Mouse (Mus musculus) cerebellum, postnatal 36 days (tissue): ENCODE results near the gene Snx22.

Experiments
- DNase-seq, 2 experiments: peaks; one replicate each; pipeline ENCODE4 v3.0.0; 2021 to 2022; ENCODE audit warnings: mixed read lengths in 2 of 2

Gene Snx22

DNA sequence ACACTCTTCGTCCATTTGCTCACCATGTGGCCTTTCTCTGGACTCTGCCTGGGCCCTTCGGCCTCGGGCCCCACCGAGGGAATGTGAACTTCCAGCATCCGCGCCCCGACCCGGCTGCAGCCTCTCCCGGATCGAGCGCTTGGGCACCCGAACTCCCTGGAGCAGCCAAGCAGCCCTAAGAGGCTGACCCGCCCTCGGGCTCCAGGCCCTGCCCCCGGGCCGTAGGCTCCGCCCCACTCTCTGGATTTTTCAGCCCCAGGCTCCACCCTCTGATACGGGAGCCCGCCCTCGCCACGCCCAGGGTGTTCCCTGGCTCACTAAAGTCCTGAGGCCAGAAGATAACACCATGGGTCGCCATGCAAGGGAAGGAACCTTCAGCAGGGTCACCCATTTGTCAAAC, at the start of gene Snx22:
TSS of gene Snx22 (minus strand) at position 137 of the 400 bp plus-strand sequence.
- DNase-seq: peak; percentile 78 to 85

DNA sequence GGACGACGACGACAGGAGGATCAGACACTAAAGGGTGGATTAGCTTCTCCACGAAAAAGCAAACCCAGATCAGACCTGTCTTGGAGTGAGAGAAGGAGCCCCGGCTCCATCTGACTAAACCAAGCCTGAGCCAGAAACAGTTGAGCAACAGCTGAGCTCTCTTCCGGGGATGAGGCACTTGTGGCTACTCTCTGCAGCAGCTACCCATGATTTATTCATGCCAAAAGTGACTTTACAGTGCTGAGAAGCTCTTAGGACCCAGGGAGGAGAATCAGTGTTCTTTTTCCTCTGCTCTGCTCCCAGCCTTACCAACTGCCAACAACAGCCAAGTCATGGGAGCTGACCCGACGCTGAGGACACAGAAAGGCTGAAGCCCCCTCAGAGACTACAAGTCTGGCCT, 47.4 kb upstream of the Snx22 start:
- no peak for DNase-seq

DNA sequence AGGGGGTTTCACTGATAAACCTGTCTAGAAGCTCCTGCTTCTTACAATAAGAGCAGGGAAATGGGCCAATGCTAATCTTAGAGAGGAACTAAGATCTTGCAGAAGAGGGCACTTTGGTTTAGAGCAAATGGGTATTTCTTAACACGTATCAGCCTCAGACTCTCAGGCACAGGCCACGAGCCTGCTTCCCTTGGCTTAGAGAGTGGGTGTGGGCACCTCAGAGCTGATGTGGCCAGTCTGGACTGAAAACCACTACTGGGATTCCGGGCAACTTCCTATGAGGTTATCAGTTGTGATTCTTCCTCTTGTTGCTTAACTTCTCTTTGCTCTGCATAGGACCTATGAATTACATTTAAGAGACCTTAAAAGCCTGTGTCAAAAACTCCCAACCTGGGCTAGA, 44.8 kb upstream of the Snx22 start:
- no peak for DNase-seq

DNA sequence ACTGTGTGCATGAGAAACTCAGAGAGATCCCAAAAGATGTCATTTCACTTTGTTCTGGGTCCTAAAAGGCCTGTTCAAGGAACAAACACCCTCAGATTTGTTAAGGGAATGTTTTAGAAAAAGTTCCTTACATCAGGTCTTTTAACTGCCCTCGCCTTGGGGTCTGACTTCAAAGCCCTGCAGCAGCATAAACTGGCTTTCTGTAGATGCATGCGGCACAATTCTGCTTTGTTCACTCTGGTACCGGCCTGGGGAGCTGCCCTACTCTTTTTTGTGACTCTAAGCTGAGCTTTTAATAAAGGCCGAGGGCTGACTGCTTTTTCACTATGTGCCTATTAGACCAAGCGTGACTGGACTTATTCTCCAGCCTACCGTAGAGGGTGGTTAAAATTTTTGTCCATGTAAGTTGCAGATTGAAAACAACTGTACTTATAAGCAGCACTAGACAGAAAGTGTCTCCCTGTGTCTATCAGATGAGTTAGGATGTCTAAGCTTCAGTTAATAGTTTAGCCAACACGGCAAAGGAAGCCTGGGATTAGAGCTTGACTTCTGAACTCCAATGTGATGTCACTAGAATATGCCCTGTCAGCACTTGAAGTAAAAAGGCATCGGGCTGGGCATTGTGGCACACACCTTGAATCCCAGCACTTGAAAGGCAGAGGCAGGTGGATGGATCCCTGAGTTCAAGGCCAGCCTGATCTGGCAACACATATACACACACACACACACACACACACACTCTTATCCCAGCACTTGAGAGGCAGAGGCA, 41.3 kb upstream of the Snx22 start:
- DNase-seq: no peak

DNA sequence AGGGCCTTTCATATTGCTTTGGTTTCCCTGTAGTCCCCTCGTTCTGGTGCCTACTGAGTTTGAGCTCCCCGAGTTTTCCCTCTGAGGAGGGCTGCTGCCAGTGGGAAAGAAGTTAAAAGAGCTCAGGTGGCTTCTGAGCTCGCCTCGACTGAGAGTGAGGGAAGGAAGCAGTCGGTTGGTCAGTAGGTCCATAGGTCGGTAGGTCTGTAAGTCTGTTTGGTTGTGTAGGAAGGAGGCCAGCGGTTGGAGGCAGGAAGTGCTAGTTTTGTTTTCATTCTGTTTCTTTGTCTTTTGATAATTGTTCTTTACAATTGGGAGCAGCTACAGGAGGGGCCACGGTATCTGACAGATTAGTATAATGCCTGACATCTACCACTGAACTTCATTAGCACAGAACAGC, 40.6 kb upstream of the Snx22 start:
- no peak for DNase-seq

DNA sequence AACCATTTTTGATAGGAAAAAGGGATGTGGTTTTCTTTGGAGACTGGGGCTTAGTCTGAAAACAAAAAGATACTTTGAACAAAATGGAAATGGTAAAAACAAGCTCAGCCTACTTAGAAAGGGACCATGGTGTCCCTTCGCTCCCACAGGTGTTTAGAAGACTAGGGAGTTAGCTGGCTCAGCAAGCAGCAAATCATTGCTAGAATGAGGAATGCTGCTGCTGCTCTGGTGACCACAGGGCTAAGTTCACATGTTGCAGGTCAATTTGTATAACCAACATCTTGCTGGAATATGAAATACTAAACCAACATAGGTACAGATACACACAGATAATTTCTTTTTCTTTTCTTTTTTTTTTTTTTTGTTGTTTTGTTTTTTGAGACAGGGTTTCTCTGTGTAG, 40.1 kb upstream of the Snx22 start:
- no peak for DNase-seq

DNA sequence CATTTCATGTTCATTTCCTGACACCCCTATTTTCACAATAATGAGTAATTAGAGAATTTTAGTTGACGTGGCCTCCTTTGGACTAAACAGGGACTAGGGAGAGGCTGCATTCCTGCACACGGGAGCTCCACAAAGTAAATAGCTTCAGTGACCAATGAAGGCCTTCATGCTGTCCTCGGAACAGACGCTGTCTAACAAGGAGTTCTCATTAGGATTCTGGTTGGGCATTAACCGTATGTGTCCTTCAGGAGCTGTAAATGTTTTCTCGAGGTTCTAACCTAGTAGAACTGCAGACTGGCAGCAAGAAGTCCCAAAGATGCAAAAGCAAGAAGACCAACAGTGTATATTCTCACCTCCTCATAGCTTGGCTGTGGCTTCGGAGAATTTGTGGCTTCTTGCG, 35.6 kb upstream of the Snx22 start:
- no peak for DNase-seq

DNA sequence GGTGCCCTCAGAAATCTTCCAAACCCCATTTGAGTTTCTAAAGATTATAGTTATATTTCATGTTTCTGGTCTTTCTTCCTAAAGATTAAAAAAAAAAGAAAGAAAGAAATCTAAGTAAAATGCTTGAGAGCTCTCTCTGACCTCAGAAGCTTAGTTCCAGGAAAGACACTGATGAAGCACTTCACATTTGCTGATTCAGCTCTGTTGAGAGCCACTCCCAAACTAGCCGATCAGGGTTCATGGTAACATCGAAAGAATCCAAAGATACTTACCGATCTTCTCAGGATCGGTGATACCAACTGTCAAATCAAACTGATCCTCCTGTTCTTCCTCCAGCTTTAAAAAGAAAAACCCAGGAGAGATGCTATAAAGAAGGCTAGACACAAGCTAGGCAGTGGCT, 35.1 kb upstream of the Snx22 start:
- DNase-seq: no peak

DNA sequence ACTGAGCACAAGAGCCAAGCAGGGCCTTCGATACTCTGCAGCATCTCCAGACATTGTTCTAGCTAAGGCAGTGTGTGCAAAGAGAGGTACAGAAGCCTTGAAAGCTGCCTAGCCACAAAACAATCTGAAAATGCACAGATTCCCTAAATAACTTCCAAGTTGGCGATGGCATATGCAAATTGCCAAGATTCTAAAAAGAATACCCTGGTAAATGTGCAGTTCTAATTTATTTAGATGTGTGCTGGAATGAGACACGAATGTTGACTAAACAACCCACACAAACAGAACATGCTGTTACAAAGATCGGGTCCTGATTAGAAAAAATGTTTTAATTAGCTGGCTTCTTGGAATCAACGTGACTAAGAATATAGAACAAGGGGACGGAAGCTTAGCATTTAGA, 33.1 kb upstream of the Snx22 start:
- DNase-seq: no peak

DNA sequence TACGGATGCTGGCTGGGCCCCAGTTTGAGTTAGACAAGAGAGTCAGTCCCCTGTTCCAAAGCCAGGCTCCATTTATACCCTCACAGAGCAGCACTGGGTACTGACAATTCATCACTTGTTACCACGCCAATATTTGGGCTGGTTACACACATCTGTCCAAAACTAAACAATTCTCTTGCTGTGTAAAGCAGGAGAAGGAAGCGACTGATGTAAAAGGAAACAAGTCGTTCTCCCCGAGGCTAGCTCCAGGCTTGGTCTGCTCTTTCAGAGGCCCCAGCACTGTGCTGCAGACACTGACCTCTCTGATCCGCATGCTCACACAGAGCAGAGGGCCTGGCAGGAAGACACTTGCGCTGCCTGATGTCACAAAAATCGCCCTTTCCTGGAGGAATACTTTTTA, 32.1 kb upstream of the Snx22 start:
- DNase-seq: no peak

DNA sequence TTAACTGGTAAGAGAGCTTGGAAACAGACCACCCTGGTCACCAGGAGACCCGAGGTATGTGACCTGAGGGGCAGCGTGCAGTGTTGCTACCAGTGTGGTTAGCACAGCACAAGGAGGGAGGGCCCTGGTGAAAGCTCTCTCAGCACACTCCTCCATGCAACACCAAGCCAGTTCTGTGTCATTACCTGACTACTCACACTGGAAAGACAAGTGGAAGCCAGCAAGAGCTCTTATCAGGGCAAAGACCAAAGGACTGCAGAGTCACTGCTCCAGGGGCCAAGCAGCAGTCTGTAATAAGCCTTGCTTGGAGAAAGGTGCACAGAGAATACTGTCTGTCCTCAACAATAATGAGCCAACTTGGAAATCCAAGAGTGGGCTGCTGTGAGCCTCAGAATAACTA, 23.1 kb upstream of the Snx22 start:
- DNase-seq: no peak

DNA sequence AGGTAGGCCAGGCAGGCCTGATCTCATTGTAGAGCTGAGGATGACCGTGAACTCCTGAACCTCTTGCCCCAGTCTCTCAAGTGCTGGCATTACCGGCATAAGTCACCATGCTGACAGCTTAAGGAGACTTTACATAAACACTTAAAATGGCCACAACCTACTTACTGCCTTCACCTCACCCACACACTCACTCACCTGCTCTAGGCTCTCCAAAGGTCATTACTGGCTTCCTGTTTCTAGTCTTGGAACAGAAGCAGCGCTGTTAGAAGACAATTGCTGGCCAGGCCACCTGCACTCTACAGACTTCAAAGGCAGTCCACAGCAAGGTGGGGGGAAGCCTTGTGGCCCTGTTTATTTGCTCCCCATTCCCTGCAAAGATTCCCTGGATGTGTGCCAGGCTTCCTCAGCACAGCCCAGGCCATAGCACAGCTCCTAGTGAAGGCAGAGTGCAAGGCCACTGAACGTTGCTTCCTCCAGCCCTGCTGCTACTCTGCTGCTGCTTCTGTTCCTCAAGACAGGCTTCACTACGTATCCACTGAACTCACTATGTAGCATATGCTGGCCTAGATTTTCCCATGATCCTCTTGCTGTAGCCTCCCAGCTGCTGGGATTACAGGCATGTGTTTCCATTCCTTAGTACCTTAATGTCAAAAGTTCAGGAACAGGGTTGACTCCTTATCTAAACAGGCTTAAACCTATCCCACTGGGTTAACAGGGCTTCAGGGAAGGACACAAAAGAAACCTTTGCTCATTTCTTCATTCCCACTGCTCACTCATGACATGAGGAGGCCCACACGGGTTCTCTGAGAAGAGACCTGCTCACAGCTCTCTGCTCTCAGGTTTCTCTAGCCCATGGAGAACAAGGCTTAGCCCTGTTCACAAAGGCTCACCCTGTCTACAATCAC, 22.1 kb upstream of the Snx22 start:
- DNase-seq: no peak

DNA sequence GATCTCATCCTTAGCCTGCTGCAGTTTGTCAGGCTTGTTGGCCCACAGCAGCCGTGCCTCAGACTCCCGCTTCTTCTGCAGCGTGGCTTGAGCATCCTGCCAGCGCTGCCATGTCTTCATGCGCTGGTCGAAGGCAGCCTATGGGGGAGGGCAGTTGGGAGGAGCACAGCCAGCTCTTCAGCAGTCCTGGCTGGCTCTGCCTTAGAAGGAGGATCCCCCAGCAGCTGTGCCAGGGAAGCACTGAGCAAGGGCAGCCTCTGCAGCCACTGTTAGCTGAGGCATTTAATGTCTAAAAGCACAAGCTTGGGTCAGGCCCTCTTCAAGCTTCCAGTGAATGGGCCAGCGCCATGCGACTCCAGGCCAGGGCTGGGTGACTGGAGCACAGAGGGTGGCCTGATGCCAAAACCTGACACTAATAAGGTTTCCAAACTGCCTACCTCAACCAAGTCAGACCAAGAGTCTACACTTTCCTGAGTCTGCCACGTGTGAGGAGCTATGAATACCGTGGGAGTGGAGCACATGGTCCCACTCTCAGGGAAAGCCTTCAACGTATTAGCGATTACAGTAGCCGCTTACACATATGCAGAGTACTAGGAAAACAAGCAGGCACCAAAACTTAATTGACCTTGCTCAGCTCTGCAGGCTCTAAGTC, 21.2 kb upstream of the Snx22 start:
- DNase-seq: no peak

DNA sequence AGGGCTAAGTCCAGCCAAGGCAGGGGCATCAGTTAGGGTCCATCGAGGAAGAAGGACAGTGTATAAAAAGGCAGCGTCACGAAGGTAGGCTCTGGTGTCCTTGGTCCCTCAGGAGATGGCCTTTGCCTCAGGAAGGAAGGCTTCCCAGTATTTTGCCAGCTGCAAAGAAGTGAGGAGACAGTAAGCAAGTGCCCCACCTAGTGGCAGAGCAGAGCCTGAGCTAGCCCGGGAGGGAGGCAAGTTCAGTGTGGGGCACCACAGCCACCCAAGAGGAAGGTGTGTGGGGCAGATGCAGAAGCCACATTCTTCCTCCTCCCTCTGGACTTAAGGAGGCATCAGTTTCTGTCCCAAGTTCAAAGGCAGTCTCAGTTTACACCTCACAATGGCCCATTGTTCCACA, 18.9 kb upstream of the Snx22 start:
- DNase-seq: peak; percentile 45 to 53

DNA sequence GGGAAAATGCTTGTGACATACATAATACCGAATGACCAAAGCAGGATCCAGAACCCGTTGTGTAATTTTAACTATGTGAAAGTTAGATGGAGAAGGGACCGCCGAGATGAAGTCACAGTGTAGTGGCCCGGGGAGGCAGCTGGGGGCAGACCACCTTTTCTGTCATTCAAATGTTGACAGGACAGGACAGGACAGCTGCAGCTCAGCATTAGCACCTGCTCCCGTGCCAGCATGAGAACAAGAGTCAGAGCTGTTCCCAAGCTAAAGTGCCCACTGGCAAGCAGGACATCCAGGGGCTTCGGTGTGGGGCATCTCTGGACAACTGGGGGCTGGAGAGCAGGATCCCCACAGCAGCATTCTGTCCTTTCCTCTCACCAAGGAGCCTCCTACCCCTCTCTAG, 17.5 kb upstream of the Snx22 start:
- no peak for DNase-seq

DNA sequence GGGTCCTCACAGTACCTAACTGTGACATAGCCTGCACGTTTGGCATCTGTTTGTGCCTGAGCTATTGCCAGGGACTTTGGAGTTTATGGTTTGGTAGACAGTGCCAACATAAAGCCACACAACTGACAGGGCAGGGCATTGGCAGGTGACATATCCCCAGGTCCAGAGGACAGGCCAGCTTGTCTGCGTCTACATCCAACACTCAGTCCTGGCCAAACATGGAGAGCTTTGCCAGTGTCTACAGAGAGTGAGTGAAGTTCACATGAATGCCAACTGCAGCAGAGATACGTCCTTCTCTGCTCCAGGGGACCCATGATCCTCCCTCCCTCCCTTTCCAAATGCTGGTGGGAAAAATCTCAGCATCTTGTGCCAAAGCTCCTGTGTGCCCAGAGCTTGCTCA, 14.7 kb upstream of the Snx22 start:
- DNase-seq: no peak

DNA sequence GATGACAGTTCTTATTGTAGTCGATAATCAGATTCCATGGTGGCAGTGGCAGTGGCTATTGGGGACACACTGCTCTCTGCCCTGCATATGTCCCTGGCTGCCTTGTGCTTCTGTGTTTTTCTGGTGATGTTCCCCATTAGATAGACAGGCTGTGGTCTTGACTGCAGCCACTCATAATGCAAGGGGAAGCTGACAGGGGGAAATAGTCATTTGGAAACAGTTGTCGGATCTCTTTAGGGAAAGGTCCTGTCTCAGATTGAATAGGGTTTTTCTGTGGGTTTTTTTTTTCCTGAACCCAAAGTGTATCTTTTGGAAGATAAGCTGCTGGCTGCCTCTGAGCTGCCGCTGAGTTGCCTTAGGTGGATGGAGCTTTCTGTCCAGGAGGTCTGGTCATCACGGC, 12.5 kb upstream of the Snx22 start:
- no peak for DNase-seq

DNA sequence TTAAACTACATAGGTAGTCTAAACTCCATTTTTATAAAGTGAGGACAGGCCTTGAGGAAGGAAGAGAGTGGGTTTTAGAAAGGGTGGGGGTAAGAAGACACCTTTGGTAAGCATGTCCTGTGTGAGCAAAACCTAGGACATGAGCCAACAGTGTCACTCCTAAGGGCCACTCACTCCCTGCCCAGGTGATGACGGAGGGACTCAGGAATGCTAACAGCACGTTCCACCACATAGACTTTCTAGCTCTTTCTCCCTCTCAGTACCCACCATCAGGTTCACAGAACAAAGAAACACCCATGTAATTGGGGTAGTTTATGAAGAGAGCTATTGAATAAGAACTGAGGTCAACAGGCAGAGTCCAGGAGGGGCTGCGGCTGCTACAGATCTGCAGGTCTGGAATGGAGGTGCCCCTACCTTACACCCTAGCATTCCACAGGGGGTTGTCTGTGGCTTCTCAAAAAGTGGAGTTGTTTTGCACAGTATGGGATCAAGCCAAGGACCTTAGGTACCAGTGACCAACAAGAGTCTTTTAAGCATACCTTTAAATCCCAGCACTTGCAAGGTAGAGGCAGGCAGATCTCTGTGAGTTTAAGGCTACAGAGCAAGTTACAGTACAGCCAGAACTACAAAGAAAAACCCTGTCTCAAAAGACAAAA, 11.4 kb upstream of the Snx22 start:
- no peak for DNase-seq

DNA sequence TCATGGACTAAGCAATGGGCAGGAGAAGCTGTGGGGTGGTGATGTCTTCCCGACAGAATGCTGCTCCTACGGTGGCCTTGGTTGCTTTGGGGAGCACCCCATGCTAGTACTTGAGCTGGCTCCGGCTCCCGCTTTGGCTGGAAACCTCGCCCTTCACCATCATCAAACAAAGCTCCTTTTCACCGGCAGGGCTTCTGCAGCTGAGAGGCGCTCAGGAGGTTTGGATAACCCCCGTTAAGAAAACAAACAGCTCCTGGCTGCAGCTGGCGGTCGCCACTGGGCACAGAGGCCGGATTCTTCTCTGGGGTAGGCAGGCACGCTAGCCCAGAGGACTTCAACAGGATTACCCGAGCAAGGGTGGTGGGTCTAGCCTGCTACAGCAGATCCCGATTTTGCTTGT, 9.0 kb upstream of the Snx22 start:
- no peak for DNase-seq

DNA sequence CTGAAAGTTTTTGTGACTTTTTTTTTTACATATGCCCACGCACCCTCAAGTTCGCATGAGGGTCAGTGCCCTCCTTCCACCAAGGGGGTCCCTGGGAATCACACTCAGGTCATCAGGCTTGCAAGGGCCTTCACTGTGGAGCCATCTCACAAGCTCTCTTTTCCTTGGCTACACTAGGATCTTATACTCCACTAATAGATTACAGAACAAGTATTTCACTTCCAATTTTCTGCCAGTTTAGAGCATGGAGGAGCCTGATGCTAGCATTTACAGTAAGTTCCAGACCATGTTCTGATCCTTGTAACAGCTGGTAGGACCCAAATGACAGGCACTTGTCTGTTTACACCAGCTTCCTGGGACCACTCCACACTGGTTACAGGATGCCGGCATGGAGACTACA, 8.6 kb upstream of the Snx22 start:
- no peak for DNase-seq

DNA sequence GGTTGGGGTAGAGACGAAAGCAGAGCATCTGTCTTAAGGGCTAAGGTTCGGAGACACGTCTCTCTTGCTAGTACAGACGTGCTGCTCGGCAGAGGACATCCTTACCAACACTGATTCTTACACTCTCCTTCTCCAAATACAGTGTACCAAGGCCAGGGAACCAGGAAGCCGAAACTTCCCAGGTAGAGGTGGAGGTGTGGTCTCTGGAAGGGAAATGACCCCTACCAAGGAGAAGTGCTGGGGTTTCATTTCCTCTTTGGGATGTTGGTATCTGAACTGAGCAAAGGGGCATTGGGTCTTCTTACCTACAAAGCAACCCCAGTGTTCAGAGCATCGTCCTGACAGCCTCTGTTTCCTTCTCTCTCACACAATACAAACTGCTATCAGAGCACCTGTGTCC, 3.2 kb upstream of the Snx22 start:
- DNase-seq: no peak

DNA sequence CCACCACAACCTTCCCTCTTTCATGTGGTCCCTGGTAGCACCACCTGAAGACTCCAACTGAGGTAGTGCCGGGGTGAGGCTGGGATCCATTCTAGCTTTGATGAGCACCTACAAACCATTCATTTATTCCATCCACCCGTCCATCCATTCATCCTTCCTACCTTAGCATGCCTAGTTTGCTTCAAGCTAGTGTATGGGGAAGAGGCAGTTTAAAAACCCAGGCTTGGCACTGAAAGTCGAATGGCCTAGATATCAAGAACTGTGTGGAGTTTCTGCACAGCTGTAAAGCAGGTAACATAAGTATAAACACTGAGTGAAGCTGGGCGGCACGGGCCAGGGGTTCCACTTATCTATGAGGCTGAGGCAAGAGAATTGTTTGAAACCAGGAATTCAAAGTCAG, 632 bp upstream of the Snx22 start:
- DNase-seq: no peak

DNA sequence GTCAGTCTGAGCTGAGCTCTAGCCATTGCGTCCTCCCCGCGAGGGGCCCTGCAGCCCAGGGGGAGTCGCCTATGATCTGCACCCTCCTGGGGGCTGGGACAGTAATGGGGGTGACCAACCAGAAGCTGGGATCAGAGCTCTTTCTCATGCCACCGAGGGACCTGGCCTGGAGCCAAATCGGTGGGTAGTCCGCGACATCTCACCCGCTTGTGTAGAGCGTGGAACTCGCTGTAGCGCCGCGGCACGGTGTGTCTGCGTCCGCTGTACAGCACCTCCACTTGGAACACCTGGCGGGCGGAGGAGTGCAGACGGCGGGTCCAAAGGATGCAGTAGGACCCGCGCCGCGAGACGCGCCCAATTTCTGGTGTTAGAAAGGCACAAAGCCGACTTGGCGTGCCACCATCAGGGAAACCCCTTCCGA, 538 bp downstream of the Snx22 start:
- peak; percentile 31 to 42 for DNase-seq
